Mouse (Mus musculus) hindbrain, embryonic 10.5 days (tissue): Measurements from ENCODE around the gene Tbx6. TPM values are rescaled to one million over a fixed set of nuclear protein-coding genes. Genes with fewer than 3 reads are reported as not detected.
A peak's percentile ranks its signal among the peaks of the same experiment; 100 is the strongest.

ENCODE experiments used
- DNase-seq: peaks from one replicate; pipeline ENCODE4 v3.0.0-alpha.2; 2017; ENCODE audit warnings: low spot score
- H3K27ac ChIP-seq: fragments of 300-500 bp; sonication (generic); 2 replicates; pipeline ENCODE4 v1.5.1; 2016; ENCODE audit warnings: mild to moderate bottlenecking, moderate library complexity
- H3K27me3 ChIP-seq: fragments of 300-500 bp; sonication (generic); 2 replicates; pipeline ENCODE4 v1.6.1; 2016; ENCODE audit warnings: mild to moderate bottlenecking; ENCODE audit not compliant: poor library complexity, insufficient read depth, severe bottlenecking
- H3K36me3 ChIP-seq: fragments of 300-500 bp; sonication (generic); 2 replicates; pipeline ENCODE4 v1.6.1; 2016; ENCODE audit warnings: mild to moderate bottlenecking, moderate library complexity
- H3K4me1 ChIP-seq: fragments of 300-500 bp; sonication (generic); replicated peaks from 2 replicates; pipeline ENCODE4 v1.6.1; 2016; ENCODE audit warnings: mild to moderate bottlenecking
- H3K4me3 ChIP-seq: fragments of 300-500 bp; sonication (generic); 2 replicates; pipeline ENCODE4 v1.5.1; 2016; ENCODE audit warnings: mild to moderate bottlenecking, moderate library complexity
- H3K9me3 ChIP-seq: fragments of 300-500 bp; sonication (generic); 2 replicates; pipeline ENCODE4 v1.6.1; 2016; ENCODE audit warnings: mild to moderate bottlenecking, moderate library complexity
- WGBS: fragments of 180-500 bp; shearing (Covaris S2); methylation state at CpG from one replicate; pipeline ENCODE4 v1.1.7; 2016; 5-methylcytosine and 5-hydroxymethylcytosine counted together
- polyA plus RNA-seq: library from polyadenylated mRNA; unstranded; fragments of >200 nt; fragmentation: Nextera tagmentation; extraction: Ambion mirVana; gene quantifications from 2 replicates; pipeline ENCODE4 v1.2.1, GENCODE M21; 2016

Gene Tbx6
- polyA plus RNA-seq, 1 experiment from 2014 or later = 0.47 TPM

DNA sequence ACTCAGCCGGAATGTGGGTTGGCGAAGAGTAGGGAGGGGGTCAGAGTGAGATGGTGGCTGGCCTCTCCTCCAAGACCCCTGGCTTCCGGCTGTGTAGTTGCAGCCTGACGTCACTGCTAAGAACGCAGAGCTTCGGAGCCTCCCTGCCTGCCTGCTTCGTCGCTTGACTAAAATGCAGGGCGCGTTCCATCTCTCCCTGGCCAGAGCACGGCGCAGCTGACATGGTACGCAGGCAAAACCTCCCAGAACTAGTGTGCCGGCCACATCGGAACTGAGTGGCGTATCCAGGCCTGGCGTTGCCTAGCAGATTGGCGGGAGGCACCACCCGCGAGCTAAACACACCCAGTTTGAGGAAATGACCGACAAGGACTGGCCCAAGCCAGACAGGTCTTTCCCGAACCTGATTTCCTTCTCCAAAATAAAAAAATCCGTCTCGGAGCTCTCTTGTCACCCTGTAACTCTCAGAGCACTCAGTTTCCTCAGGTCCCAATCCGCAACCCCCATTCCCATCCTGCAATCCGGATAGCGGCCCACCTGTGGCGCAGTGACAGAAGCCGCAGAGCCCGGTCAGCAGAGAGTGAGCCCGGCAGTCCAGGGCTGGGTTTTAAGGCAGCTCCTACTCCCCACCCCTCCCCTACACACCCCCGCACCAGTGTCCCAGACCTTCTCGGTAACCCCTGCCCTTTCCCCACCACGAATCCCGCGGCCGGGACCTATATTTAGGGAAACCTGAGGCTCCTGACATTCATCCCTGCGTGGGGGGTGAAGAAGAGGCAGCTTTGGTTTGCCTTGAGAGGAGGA lies 18.4 kb downstream of the Tbx6 start:
- H3K9me3 ChIP-seq = no peaks in the 10 kb centered on the region
- no peaks in the 10 kb centered on the region for H3K27me3 ChIP-seq
- peaks cover 50% of the 10 kb centered on the region for H3K4me1 ChIP-seq
- DNase-seq = no peak
- peak overlapping the region; percentile 96 for H3K27ac ChIP-seq
- H3K4me3 ChIP-seq = peak overlapping the region; percentile 84
- WGBS = under 1% methylated on average over 38 of the region's 38 CpGs
- H3K36me3 ChIP-seq = peaks cover 74% of the 10 kb centered on the region

- H3K4me1 ChIP-seq = peaks cover 48% of the 10 kb centered on the region
- H3K27ac ChIP-seq = peak overlapping the region; percentile 96
- peak overlapping the region; percentile 84 for H3K4me3 ChIP-seq
- H3K27me3 ChIP-seq = no peaks in the 10 kb centered on the region
- 50% methylated on average over 5 of the region's 5 CpGs for WGBS
- no peak for DNase-seq
- peaks cover 74% of the 10 kb centered on the region for H3K36me3 ChIP-seq
- no peaks in the 10 kb centered on the region for H3K9me3 ChIP-seq
Observed at GRCm38 (mm10) chr7:126800269-126801056, 19.2 kb downstream of the Tbx6 start.

- H3K36me3 ChIP-seq = peaks cover 72% of the 10 kb centered on the region
Observed at GRCm38 (mm10) chr7:126801057-126801422, 19.8 kb downstream of the Tbx6 start.

GRCm38 (mm10) chr7:126802134-126802889 lies 21.0 kb downstream of the Tbx6 start:
- H3K36me3 ChIP-seq = peaks cover 72% of the 10 kb centered on the region
- H3K27me3 ChIP-seq = no peaks in the 10 kb centered on the region
- H3K27ac ChIP-seq = peak overlapping the region; percentile 2; the same call in 1 of the 2 replicates
- no peak for DNase-seq
- H3K4me1 ChIP-seq = peaks cover 35% of the 10 kb centered on the region
- 87% methylated on average over 11 of the region's 11 CpGs for WGBS
- no peak overlapping the region for H3K4me3 ChIP-seq
- no peaks in the 10 kb centered on the region for H3K9me3 ChIP-seq

More at GRCm38 (mm10) chr7:126801057-126801422, 19.8 kb downstream of the Tbx6 start:
- no peak for DNase-seq
- no peaks in the 10 kb centered on the region for H3K9me3 ChIP-seq
- H3K27me3 ChIP-seq = no peaks in the 10 kb centered on the region
- WGBS = 94% methylated on average over 16 of the region's 16 CpGs
- peak overlapping the region; percentile 96 for H3K27ac ChIP-seq
- H3K4me1 ChIP-seq = peaks cover 43% of the 10 kb centered on the region
- H3K4me3 ChIP-seq = peak overlapping the region; percentile 84; the same call in 1 of the 2 replicates

GRCm38 (mm10) chr7:126803181-126803580 lies 21.9 kb downstream of the Tbx6 start:
- DNase-seq = no peak
- H3K4me1 ChIP-seq = peaks cover 35% of the 10 kb centered on the region
- WGBS = 93% methylated on average over 6 of the region's 6 CpGs
- H3K27me3 ChIP-seq = no peaks in the 10 kb centered on the region
- no peak overlapping the region for H3K4me3 ChIP-seq
- no peaks in the 10 kb centered on the region for H3K9me3 ChIP-seq
- H3K27ac ChIP-seq = no peak overlapping the region
- peaks cover 70% of the 10 kb centered on the region for H3K36me3 ChIP-seq

GRCm38 (mm10) chr7:126803751-126804150 lies 22.5 kb downstream of the Tbx6 start:
- Histone ChIP-seq H3K36me3 (peaks cover 70% of the 10 kb centered on the region), H3K4me3 (no peak overlapping the region), H3K9me3 (no peaks in the 10 kb centered on the region), H3K27ac (no peak overlapping the region), H3K4me1 (peaks cover 37% of the 10 kb centered on the region), H3K27me3 (no peaks in the 10 kb centered on the region)
- no peak for DNase-seq

DNA sequence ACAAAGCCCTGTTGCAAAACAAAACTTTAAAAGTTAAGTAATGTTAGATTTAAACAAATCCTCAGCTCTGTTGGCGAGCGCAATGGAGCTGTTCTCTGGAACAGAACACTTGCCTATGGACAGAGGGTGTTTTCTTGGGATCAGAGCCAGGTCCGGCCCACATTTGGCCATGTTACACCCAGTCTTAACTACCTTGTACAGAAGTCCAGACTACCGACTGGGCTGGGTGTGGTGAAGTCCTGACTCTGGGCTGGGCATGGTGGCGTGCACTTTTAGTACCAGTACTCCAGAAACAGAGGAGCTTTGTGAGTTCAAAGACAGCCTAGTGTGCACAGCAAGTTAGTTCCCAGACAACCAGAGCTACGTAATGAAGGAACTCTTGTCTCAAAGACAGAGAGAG lies 25.7 kb downstream of the Tbx6 start:
- Histone ChIP-seq H3K27me3 (no peaks in the 10 kb centered on the region; the same call in 1 of the 2 replicates), H3K27ac (no peak overlapping the region), H3K36me3 (peaks cover 55% of the 10 kb centered on the region), H3K4me3 (peak overlapping the region; percentile 21; the same call in 1 of the 2 replicates), H3K9me3 (no peaks in the 10 kb centered on the region), H3K4me1 (peaks cover 33% of the 10 kb centered on the region)
- DNase-seq = no peak
- WGBS = 91% methylated on average over 6 of the region's 6 CpGs

DNA sequence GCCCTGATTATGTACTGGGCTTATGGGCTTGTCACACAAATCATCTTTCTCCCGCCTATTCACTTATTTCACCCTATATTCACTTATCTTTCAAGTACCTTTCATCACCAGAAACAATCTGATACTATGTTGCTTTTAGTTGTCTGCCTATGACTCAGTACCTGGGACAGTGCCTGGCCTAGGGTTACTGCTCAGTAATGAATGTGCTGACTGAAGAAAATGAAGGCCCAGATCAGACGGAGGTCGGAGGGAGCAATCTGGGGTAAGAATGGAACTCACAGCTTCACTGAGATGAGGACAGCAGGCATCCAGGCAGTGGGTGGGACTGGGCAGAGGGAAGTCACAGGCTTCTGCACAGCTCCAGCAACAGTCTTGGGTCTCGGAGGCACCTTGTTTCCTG lies 26.1 kb downstream of the Tbx6 start:
- DNase-seq = no peak
- Histone ChIP-seq H3K4me1 (peaks cover 33% of the 10 kb centered on the region), H3K27ac (peak overlapping the region; percentile 94), H3K4me3 (peak overlapping the region; percentile 68), H3K9me3 (no peaks in the 10 kb centered on the region), H3K27me3 (peaks cover 4% of the 10 kb centered on the region; the same call in 1 of the 2 replicates), H3K36me3 (peaks cover 51% of the 10 kb centered on the region)
- WGBS = 77% methylated on average over 4 of the region's 4 CpGs

- WGBS = under 1% methylated on average over 43 of the region's 43 CpGs
- H3K36me3 ChIP-seq = peaks cover 36% of the 10 kb centered on the region
Observed at GRCm38 (mm10) chr7:126808703-126809455, 27.6 kb downstream of the Tbx6 start.

GRCm38 (mm10) chr7:126809723-126810369 lies 28.6 kb downstream of the Tbx6 start:
- no peak for DNase-seq
- H3K4me3 ChIP-seq = peak overlapping the region; percentile 68
- 64% methylated on average over 5 of the region's 5 CpGs for WGBS

More at GRCm38 (mm10) chr7:126808703-126809455, 27.6 kb downstream of the Tbx6 start:
- Histone ChIP-seq H3K27me3 (peaks cover 4% of the 10 kb centered on the region; the same call in 1 of the 2 replicates), H3K9me3 (no peaks in the 10 kb centered on the region), H3K27ac (peak overlapping the region; percentile 94), H3K4me3 (peak overlapping the region; percentile 68), H3K4me1 (peaks cover 39% of the 10 kb centered on the region)
- DNase-seq = peak; percentile 91

GRCm38 (mm10) chr7:126815726-126816222 lies 34.5 kb downstream of the Tbx6 start:
- no peak for DNase-seq
- whole genome bisulfite sequencing = 52% methylated on average over 8 of the region's 8 CpGs

More at GRCm38 (mm10) chr7:126809723-126810369, 28.6 kb downstream of the Tbx6 start:
- Histone ChIP-seq H3K36me3 (peaks cover 27% of the 10 kb centered on the region), H3K27ac (peak overlapping the region; percentile 94), H3K27me3 (peaks cover 4% of the 10 kb centered on the region; the same call in 1 of the 2 replicates), H3K4me1 (peaks cover 49% of the 10 kb centered on the region), H3K9me3 (no peaks in the 10 kb centered on the region)

More at GRCm38 (mm10) chr7:126815726-126816222, 34.5 kb downstream of the Tbx6 start:
- no peaks in the 10 kb centered on the region for H3K36me3 ChIP-seq
- H3K4me3 ChIP-seq = no peak overlapping the region
- H3K4me1 ChIP-seq = peaks cover 16% of the 10 kb centered on the region
- H3K27ac ChIP-seq = no peak overlapping the region
- H3K9me3 ChIP-seq = no peaks in the 10 kb centered on the region
- H3K27me3 ChIP-seq = peaks cover 4% of the 10 kb centered on the region; the same call in 1 of the 2 replicates
